Mouse (Mus musculus) myocyte (in vitro differentiated cells): ENCODE data around the gene Slc33a1.

ENCODE experiments used
- E2F4 ChIP-seq: IDR thresholded peaks from one replicate; pipeline ENCODE4 v1.6.1; 2011; ENCODE audit warnings: mild to moderate bottlenecking, control low read depth, moderate library complexity; ENCODE audit not compliant: insufficient read depth
- MAX ChIP-seq: IDR thresholded peaks from one replicate; pipeline ENCODE4 v1.6.1; 2011; ENCODE audit warnings: low read depth, mild to moderate bottlenecking, control low read depth
- POLR2A ChIP-seq: IDR thresholded peaks from one replicate; pipeline ENCODE4 v1.6.1; 2011; ENCODE audit warnings: low read depth, mild to moderate bottlenecking, control low read depth, moderate library complexity; ENCODE audit not compliant: insufficient read length
- POLR2AphosphoS2 ChIP-seq: IDR thresholded peaks from one replicate; pipeline ENCODE4 v1.6.1; 2011; ENCODE audit warnings: low read depth, control low read depth; ENCODE audit not compliant: insufficient read length
- SRF ChIP-seq: IDR thresholded peaks from one replicate; pipeline ENCODE4 v1.6.1; 2011; ENCODE audit warnings: low read depth; ENCODE audit not compliant: control insufficient read depth, insufficient read length
- TCF12 ChIP-seq: IDR thresholded peaks from one replicate; pipeline ENCODE4 v1.6.1; 2011; ENCODE audit warnings: mild to moderate bottlenecking, control low read depth; ENCODE audit not compliant: poor library complexity, insufficient read depth, severe bottlenecking
- USF1 ChIP-seq: IDR thresholded peaks from one replicate; pipeline ENCODE4 v1.6.1; 2011; ENCODE audit warnings: low read depth, mild to moderate bottlenecking, control low read depth, moderate library complexity

DNA sequence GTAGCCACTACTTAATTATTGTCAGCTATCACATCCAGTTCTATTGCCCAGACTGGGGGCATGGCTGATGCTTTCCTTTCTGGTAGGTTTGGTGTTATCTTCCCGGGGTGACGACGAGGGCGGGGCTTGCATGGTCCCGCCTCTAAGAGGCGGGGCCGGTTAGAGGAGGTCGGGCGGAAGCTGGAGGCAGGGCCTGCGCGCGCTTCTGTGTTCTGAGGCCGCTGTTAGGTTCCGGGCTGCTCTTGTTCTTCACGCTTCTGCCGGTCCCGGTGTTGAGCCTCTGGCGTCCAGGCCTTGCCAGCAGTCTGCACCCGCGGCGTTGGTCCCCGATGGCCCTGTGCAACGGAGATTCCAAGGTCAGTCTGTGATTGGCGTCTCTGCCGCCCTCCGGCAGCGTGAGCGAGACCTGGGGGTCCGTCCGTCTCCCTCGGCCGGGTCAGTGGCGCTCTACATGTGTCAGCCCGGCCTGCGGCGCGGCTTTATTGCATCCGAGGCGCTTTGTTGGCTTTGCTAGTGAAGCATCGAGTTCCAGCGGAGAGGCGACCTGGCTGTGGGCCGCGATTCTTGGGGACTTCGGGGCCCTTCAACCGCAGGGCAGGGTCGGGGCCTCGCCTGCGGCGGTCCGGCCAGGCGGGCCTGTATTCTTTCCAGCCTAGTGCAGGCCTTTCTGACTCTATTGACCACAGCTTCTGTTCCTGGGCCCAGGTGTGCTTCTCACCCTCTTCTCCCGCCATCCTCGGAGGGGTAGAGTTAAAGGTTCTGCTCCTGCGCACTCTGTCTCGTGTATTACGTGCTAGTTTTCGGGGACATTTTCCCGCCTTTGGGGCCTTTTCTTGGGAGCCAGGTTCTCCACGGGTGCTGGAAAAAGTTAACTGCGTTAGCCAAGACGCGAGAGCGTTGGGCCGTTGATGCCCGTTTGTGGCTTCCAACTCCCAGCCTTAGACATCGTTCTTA lies 11.7 kb upstream of the Slc33a1 start, which contains the start of gene Gmps:
- TF ChIP-seq POLR2A (peak; percentile 84), E2F4 (peak; percentile 15), TCF12 (no peak), USF1 (no peak), MAX (no peak), SRF (peak; percentile 41), POLR2AphosphoS2 (peak; percentile 88)
